Mouse (Mus musculus): ENCODE results near the gene Dhx34.
"Not testable (repeated sequence)": the region's sequence is repeated elsewhere in the genome, so short reads cannot be mapped to it uniquely, and the experiment has no call there.

The Dhx34 gene

GRCm38 (mm10) chr7:16221582-16222272, at the start of gene Dhx34:
Gene Dhx34, minus strand, starts transcription at chr7:16222037.
- DNase-seq: peak; percentile 97

GRCm38 (mm10) chr7:16271139-16271538, 49.3 kb upstream of the Dhx34 start:
- no peak for DNase-seq

GRCm38 (mm10) chr7:16266593-16266992, 44.8 kb upstream of the Dhx34 start:
- not testable (repeated sequence) for DNase-seq

- DNase-seq: no peak
Measured at GRCm38 (mm10) chr7:16265856-16266255, 44.0 kb upstream of the Dhx34 start.

GRCm38 (mm10) chr7:16263843-16264242, 42.0 kb upstream of the Dhx34 start:
- DNase-seq: no peak

GRCm38 (mm10) chr7:16263015-16263787, 41.4 kb upstream of the Dhx34 start:
- DNase-seq: peak; percentile 66

GRCm38 (mm10) chr7:16261097-16261496, 39.3 kb upstream of the Dhx34 start:
- no peak for DNase-seq

- no peak for DNase-seq
Measured at GRCm38 (mm10) chr7:16259110-16259590, 37.3 kb upstream of the Dhx34 start, which contains the start of gene C5ar1. Gene C5ar1, minus strand, starts transcription at chr7:16259540.

GRCm38 (mm10) chr7:16257830-16258229, 36.0 kb upstream of the Dhx34 start:
- no peak for DNase-seq

- DNase-seq: not testable (repeated sequence)
Measured at GRCm38 (mm10) chr7:16255963-16256362, 34.1 kb upstream of the Dhx34 start.

- no peak for DNase-seq
Measured at GRCm38 (mm10) chr7:16254195-16254594, 32.4 kb upstream of the Dhx34 start.

GRCm38 (mm10) chr7:16250687-16251086, 28.9 kb upstream of the Dhx34 start:
- no peak for DNase-seq

GRCm38 (mm10) chr7:16245958-16246357, 24.1 kb upstream of the Dhx34 start:
- DNase-seq: no peak

- DNase-seq: no peak
Measured at GRCm38 (mm10) chr7:16244067-16244466, 22.2 kb upstream of the Dhx34 start, which contains the start of gene C5ar2. Gene C5ar2, minus strand, starts transcription at chr7:16244154.

GRCm38 (mm10) chr7:16242198-16242597, 20.4 kb upstream of the Dhx34 start:
- DNase-seq: no peak

- no peak for DNase-seq
Measured at GRCm38 (mm10) chr7:16241787-16242186, 19.9 kb upstream of the Dhx34 start.

GRCm38 (mm10) chr7:16240978-16241303, 19.1 kb upstream of the Dhx34 start:
- DNase-seq: no peak

GRCm38 (mm10) chr7:16240281-16240977, 18.6 kb upstream of the Dhx34 start:
- no peak for DNase-seq

- DNase-seq: peak; percentile 79
Measured at GRCm38 (mm10) chr7:16239554-16239997, 17.7 kb upstream of the Dhx34 start.

GRCm38 (mm10) chr7:16229869-16230268, 8.0 kb upstream of the Dhx34 start:
- no peak for DNase-seq

- DNase-seq: no peak
Measured at GRCm38 (mm10) chr7:16213986-16214385, 7.9 kb downstream of the Dhx34 start.

GRCm38 (mm10) chr7:16213196-16213595, 8.6 kb downstream of the Dhx34 start:
- DNase-seq: no peak

GRCm38 (mm10) chr7:16210862-16211365, 10.9 kb downstream of the Dhx34 start:
- DNase-seq: no peak
